Comparison of ENCODE assay signal across 8 mouse cellular contexts in genomic region chr19:7019191-7019590, GRCm38 (mm10). TPM values are rescaled to one million over a fixed set of nuclear protein-coding genes. Genes with fewer than 3 reads are reported as not detected.
DNase-seq lines count a peak whose midpoint lies in the region; ATAC-seq and TF ChIP-seq lines count a peak whose summit lies in the region.

Gene Fermt3 (minus strand): TSS chr19:7019469.

- peaks cover 19 to 29% of the 10 kb centered on the region in 2 experiments for H3K4me1 ChIP-seq in liver, embryonic 14.5 days (replicated peaks; ENCODE audit: control insufficient read depth in 2 of 2, insufficient read depth in 2 of 2, low read length in 1 of 2)

- ATAC-seq in liver, embryonic 14.5 days (ENCODE audit: insufficient read depth): peak; percentile 75

- no peaks in the 10 kb centered on the region for H3K27me3 ChIP-seq in liver, embryonic 14.5 days (ENCODE audit: control insufficient read depth, insufficient read depth, low read length)

- no peaks in the 10 kb centered on the region for H3K9me3 ChIP-seq in liver, embryonic 14.5 days (ENCODE audit: control insufficient read depth, low read length)

- H3K36me3 ChIP-seq in liver, embryonic 14.5 days (replicated peaks; ENCODE audit: control insufficient read depth, insufficient read depth, low read depth): peaks cover 51% of the 10 kb centered on the region

- H3K4me2 ChIP-seq in liver, embryonic 14.5 days (ENCODE audit: low read depth): peak within 1 kb of the TSS; percentile 98

- TF ChIP-seq EP300 in liver, embryonic 14.5 days (IDR thresholded peaks at IDR 0.05; ENCODE audit: low read depth): peak; percentile 29; the same call in 1 of the 2 replicates

- no peak; the same call in 1 of the 2 replicates for TF ChIP-seq CTCF in liver, embryonic 14.5 days (IDR thresholded peaks at IDR 0.05; ENCODE audit: low read depth)

- peak within 1 kb of the TSS; percentile 95 for H3K9ac ChIP-seq in liver, embryonic 14.5 days (replicated peaks)

- 8% methylated on average over 5 of the region's 5 CpGs for WGBS in liver, embryonic 14.5 days (ENCODE audit: insufficient replicate concordance)

- peak; percentile 49 to 69 for DNase-seq in adrenal gland, adult (ENCODE audit: inconsistent age in 2 of 2, low spot score in 1 of 2)
- DNase-seq in adrenal gland, postnatal 4 days (ENCODE audit: low spot score in 2 of 2): no peak
- DNase-seq in CD4-positive, CD25-positive, alpha-beta regulatory T cell, adult 2 months (ENCODE audit: low read depth, low spot score): peak; percentile 88
- DNase-seq in heart, adult 18-20 months: peak; percentile 52 to 82
- DNase-seq in liver, embryonic 14.5 days (ENCODE audit: low read depth in 3 of 3, low spot score in 3 of 3): peak; percentile 61 to 71 (median 67)
- peak; percentile 76 for DNase-seq in spleen, adult 18-20 months
- no peak for DNase-seq in cerebellum, adult 9-10 months
- DNase-seq in gastrocnemius, postnatal 4 days (ENCODE audit: low spot score in 2 of 2): no peak

- H3K27ac ChIP-seq in liver, embryonic 14.5 days: peak within 1 kb of the TSS; percentile 98

- peak within 1 kb of the TSS; percentile 73 to 80 for H3K4me3 ChIP-seq in liver, embryonic 14.5 days (ENCODE audit: insufficient read depth in 1 of 2, low read depth in 2 of 2, low read length in 2 of 2)

RNA-seq across cellular contexts. Expression of gene Fermt3, which starts in this region (rescaled TPM):
- total RNA-seq in adrenal gland, postnatal 4 days (2021): 10 to 100 TPM in 1 of 2 experiments, 1 to 10 TPM in 1; 8.7 to 11.3 TPM
- total RNA-seq in heart, adult 18-20 months (2021): 1 to 10 TPM; 4.4 to 6.0 TPM
- 58.1 and 58.9 TPM in 2 replicates for polyA plus RNA-seq in liver, embryonic 14.5 days (2012; rRNA removed)
- polyA plus RNA-seq in liver, embryonic 14.5 days (2014; fragmentation: Nextera tagmentation; extraction: Ambion mirVana): 72.2 and 78.4 TPM in 2 replicates
- total RNA-seq in gastrocnemius, postnatal 4 days (2021): 1 to 10 TPM; 5.3 to 5.4 TPM

Comparison
In these comparisons a context has a peak if more than half of its experiments do, and no peak if none do; other contexts are left out.
1. DNase-seq: peak in adrenal gland, adult (2 of 2), CD4-positive, CD25-positive, alpha-beta regulatory T cell, adult 2 months (single experiment), heart, adult 18-20 months (2 of 2), liver, embryonic 14.5 days (3 of 3) and spleen, adult 18-20 months (2 of 2); none in adrenal gland, postnatal 4 days (0 of 2), cerebellum, adult 9-10 months (single experiment) and gastrocnemius, postnatal 4 days (0 of 2).